Comparison of ENCODE assay signal across 8 mouse cellular contexts in genomic region chr5:66259431-66259755, GRCm38 (mm10). TPM values are rescaled to one million over a fixed set of nuclear protein-coding genes. Genes with fewer than 3 reads are reported as not detected.
DNase-seq lines count a peak whose midpoint lies in the region; ATAC-seq and TF ChIP-seq lines count a peak whose summit lies in the region.
"Not testable (repeated sequence)": the region's sequence is repeated elsewhere in the genome, so short reads cannot be mapped to it uniquely, and the experiment has no call there.

No protein-coding gene starts in this region.

- H3K27ac ChIP-seq in brown adipose tissue, adult 24 weeks (replicated peaks; ENCODE audit: low read depth, low read length); forebrain, embryonic 12.5 days; heart, embryonic 14.5 days (replicated peaks in 1 of 2; ENCODE audit: control insufficient read depth in 1 of 2, insufficient read depth in 1 of 2, low read depth in 2 of 2, low read length in 2 of 2); intestine, embryonic 14.5 days (ENCODE audit: low read depth); limb, embryonic 12.5 days; lung, embryonic 16.5 days (ENCODE audit: low read length); neural tube, embryonic 11.5 days (ENCODE audit: low read depth, low read length); thymus, adult 2 months (ENCODE audit: control insufficient read depth, insufficient read depth, low read length): not testable (repeated sequence)

- not testable (repeated sequence) for H3K27me3 ChIP-seq in forebrain, embryonic 12.5 days; heart, embryonic 14.5 days (ENCODE audit: control insufficient read depth, insufficient read depth, low read length); intestine, embryonic 14.5 days (replicated peaks; ENCODE audit: control insufficient read depth, insufficient read depth, low read length); limb, embryonic 12.5 days; lung, embryonic 16.5 days (ENCODE audit: control insufficient read depth, insufficient read depth, low read depth, low read length); neural tube, embryonic 11.5 days (ENCODE audit: control insufficient read depth, insufficient read depth, low read length); thymus, adult 2 months (ENCODE audit: control insufficient read depth, insufficient read depth, low read length)

- 3% methylated on average over 5 of the region's 5 CpGs for WGBS in forebrain, embryonic 12.5 days
- 5% methylated on average over 5 of the region's 5 CpGs for WGBS in heart, embryonic 14.5 days
- 6% methylated on average over 5 of the region's 5 CpGs for WGBS in intestine, embryonic 14.5 days
- 5% methylated on average over 5 of the region's 5 CpGs for WGBS in limb, embryonic 12.5 days
- WGBS in lung, embryonic 16.5 days: 5% methylated on average over 5 of the region's 5 CpGs
- 8% methylated on average over 5 of the region's 5 CpGs for WGBS in neural tube, embryonic 11.5 days
- 14% methylated on average over 5 of the region's 5 CpGs for WGBS in thymus, adult 2 months

- H3K9me3 ChIP-seq in forebrain, embryonic 12.5 days; heart, embryonic 14.5 days (ENCODE audit: control insufficient read depth, low read length); intestine, embryonic 14.5 days (ENCODE audit: control insufficient read depth, low read length); limb, embryonic 12.5 days; lung, embryonic 16.5 days (ENCODE audit: control insufficient read depth, low read length); neural tube, embryonic 11.5 days (ENCODE audit: control insufficient read depth, low read length): not testable (repeated sequence)

- H3K4me3 ChIP-seq in brown adipose tissue, adult 24 weeks (ENCODE audit: insufficient read depth, low read depth, low read length): peak overlapping the region; percentile 63
- peak overlapping the region; percentile 69 for H3K4me3 ChIP-seq in forebrain, embryonic 12.5 days (replicated peaks)
- peak overlapping the region; percentile 57 to 63 for H3K4me3 ChIP-seq in heart, embryonic 14.5 days (ENCODE audit: control insufficient read depth in 1 of 2, insufficient read depth in 1 of 2, low read depth in 1 of 2, low read length in 2 of 2)
- H3K4me3 ChIP-seq in intestine, embryonic 14.5 days (ENCODE audit: low read depth, low read length): peak overlapping the region; percentile 54
- H3K4me3 ChIP-seq in limb, embryonic 12.5 days (replicated peaks): peak overlapping the region; percentile 61
- peak overlapping the region; percentile 66 for H3K4me3 ChIP-seq in lung, embryonic 16.5 days (ENCODE audit: low read length)
- peak overlapping the region; percentile 65 for H3K4me3 ChIP-seq in neural tube, embryonic 11.5 days (ENCODE audit: low read depth, low read length)
- peak overlapping the region; percentile 46 for H3K4me3 ChIP-seq in thymus, adult 2 months (ENCODE audit: control insufficient read depth, insufficient read depth, low read length)

- peak overlapping the region; percentile 78 for H3K9ac ChIP-seq in forebrain, embryonic 12.5 days
- H3K9ac ChIP-seq in heart, embryonic 14.5 days (ENCODE audit: low read length): peak overlapping the region; percentile 63
- H3K9ac ChIP-seq in intestine, embryonic 14.5 days (ENCODE audit: low read length): peak overlapping the region; percentile 42
- H3K9ac ChIP-seq in limb, embryonic 12.5 days (replicated peaks): peak overlapping the region; percentile 80
- peak overlapping the region; percentile 73 for H3K9ac ChIP-seq in lung, embryonic 16.5 days (ENCODE audit: low read length)
- H3K9ac ChIP-seq in neural tube, embryonic 11.5 days (ENCODE audit: low read length): peak overlapping the region; percentile 71

- not testable (repeated sequence) for ATAC-seq in forebrain, embryonic 12.5 days (ENCODE audit: low FRiP score); heart, embryonic 14.5 days (ENCODE audit: insufficient number of reproducible peaks, insufficient read depth, low FRiP score, low read depth); intestine, embryonic 14.5 days (replicated peaks; ENCODE audit: low FRiP score, low TSS enrichment, low read depth); limb, embryonic 12.5 days (ENCODE audit: insufficient number of reproducible peaks, insufficient read depth, low FRiP score, low TSS enrichment, low read depth); lung, embryonic 16.5 days (ENCODE audit: low read depth); neural tube, embryonic 11.5 days (ENCODE audit: insufficient read depth, low FRiP score, low TSS enrichment)

- DNase-seq in intestine, embryonic 14.5 days (ENCODE audit: low spot score); neural tube, embryonic 11.5 days (ENCODE audit: low spot score); thymus, adult 2 months: not testable (repeated sequence)

- TF ChIP-seq POLR2A in thymus, adult 2 months (IDR thresholded peaks at IDR 0.05; ENCODE audit: control insufficient read depth, extremely low read depth, insufficient read depth, low read length, poor library complexity): not testable (repeated sequence)

- not testable (repeated sequence) for TF ChIP-seq CTCF in thymus, adult 2 months (IDR thresholded peaks at IDR 0.05; ENCODE audit: borderline replicate concordance, control insufficient read depth, extremely low read depth, insufficient read depth, low read length, poor library complexity)

- not testable (repeated sequence) for H3K36me3 ChIP-seq in forebrain, embryonic 12.5 days (replicated peaks); heart, embryonic 14.5 days (ENCODE audit: control insufficient read depth, insufficient read depth, low read length); intestine, embryonic 14.5 days (ENCODE audit: control insufficient read depth, insufficient read depth, low read length); limb, embryonic 12.5 days; lung, embryonic 16.5 days (ENCODE audit: control insufficient read depth, insufficient read depth, low read length); neural tube, embryonic 11.5 days (ENCODE audit: control insufficient read depth, insufficient read depth, low read length); thymus, adult 2 months (ENCODE audit: control insufficient read depth, insufficient read depth, low read length)

- H3K4me1 ChIP-seq in brown adipose tissue, adult 24 weeks (ENCODE audit: control insufficient read depth, insufficient read depth, insufficient read length, low read length); forebrain, embryonic 12.5 days; heart, embryonic 14.5 days (ENCODE audit: control insufficient read depth in 2 of 2, insufficient read depth in 2 of 2, low read length in 2 of 2); intestine, embryonic 14.5 days (replicated peaks; ENCODE audit: control insufficient read depth, insufficient read depth, low read length); limb, embryonic 12.5 days (replicated peaks); lung, embryonic 16.5 days (replicated peaks; ENCODE audit: control insufficient read depth, insufficient read depth, low read length); neural tube, embryonic 11.5 days (ENCODE audit: control insufficient read depth, insufficient read depth, low read length): not testable (repeated sequence)
- H3K4me1 ChIP-seq in thymus, adult 2 months (replicated peaks; ENCODE audit: control insufficient read depth, insufficient read depth, low read length): peaks cover 11% of the 10 kb centered on the region

- H3K4me2 ChIP-seq in forebrain, embryonic 12.5 days: peak overlapping the region; percentile 81
- H3K4me2 ChIP-seq in heart, embryonic 14.5 days (ENCODE audit: low read length): peak overlapping the region; percentile 91
- H3K4me2 ChIP-seq in intestine, embryonic 14.5 days (ENCODE audit: low read length): peak overlapping the region; percentile 62
- H3K4me2 ChIP-seq in limb, embryonic 12.5 days: peak overlapping the region; percentile 91
- peak overlapping the region; percentile 85 for H3K4me2 ChIP-seq in lung, embryonic 16.5 days (ENCODE audit: low read depth, low read length)
- H3K4me2 ChIP-seq in neural tube, embryonic 11.5 days (ENCODE audit: low read depth): peak overlapping the region; percentile 90

RNA-seq across cellular contexts. Expression of gene Nsun7, which starts 0.3 kb away (rescaled TPM):
- not detected in 2 replicates for polyA plus RNA-seq in brown adipose tissue, adult 24 weeks (2012; ENCODE audit: insufficient read depth, insufficient read length, missing spikeins)
- polyA plus RNA-seq in forebrain, embryonic 12.5 days (2016; fragmentation: Nextera tagmentation; extraction: Ambion mirVana): 1.2 and 1.9 TPM in 2 replicates
- 0.11 and 0.24 TPM in 2 replicates for polyA plus RNA-seq in heart, embryonic 14.5 days (2014; fragmentation: Nextera tagmentation; extraction: Ambion mirVana)
- polyA plus RNA-seq in intestine, embryonic 14.5 days (2014; fragmentation: Nextera tagmentation; extraction: Ambion mirVana): 0.22 and 0.38 TPM in 2 replicates
- polyA plus RNA-seq in limb, embryonic 12.5 days (2016; fragmentation: Nextera tagmentation; extraction: Ambion mirVana): 0.91 and 1.5 TPM in 2 replicates
- 3.3 and 3.4 TPM in 2 replicates for polyA plus RNA-seq in lung, embryonic 16.5 days (2015; fragmentation: Nextera tagmentation; extraction: Ambion mirVana)
- 0.34 and 0.65 TPM in 2 replicates for polyA plus RNA-seq in neural tube, embryonic 11.5 days (2014; fragmentation: Nextera tagmentation; extraction: Ambion mirVana)
- polyA plus RNA-seq in thymus, adult 2 months (2012; rRNA removed): 0.28 and 0.31 TPM in 2 replicates
